8 mouse cellular contexts compared by ENCODE assay signal in the genomic region with DNA sequence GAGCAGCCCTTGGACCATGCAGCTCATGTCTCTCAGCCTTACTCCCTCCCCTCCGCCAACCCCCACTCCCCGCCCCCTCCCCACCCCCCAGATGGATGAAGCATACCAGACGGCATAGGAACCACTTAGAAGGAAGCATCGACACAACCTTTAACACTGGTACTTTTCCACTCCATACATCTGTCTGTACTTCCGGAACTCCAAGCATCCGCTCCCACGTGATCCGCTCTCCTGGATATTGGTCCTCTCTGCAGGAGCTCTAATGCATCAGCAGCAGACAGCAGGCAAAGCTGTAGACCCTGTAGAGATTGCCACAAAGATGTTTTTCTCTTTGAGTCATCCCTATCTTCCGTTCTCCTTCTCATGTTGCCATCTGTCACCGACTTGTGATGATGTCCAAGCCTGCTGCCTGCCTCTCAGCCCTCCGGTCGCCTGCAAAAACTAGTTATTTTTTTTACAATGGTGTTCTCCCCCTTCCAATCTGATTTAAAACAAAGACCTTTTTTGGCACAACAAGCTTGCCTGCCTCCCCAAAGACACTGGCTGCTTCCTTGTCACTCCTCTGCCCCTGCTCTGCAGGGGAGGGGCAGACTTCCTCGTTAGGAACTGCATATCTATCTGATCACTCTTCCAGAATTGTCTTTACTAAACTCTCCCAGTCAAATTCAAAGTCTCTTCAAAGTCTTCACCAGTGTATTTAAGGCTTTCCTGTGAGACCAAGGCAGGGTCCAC.
A peak's percentile ranks its signal among the peaks of the same experiment; 100 is the strongest.
DNase-seq lines count a peak whose midpoint lies in the region; ATAC-seq and TF ChIP-seq lines count a peak whose summit lies in the region.

No protein-coding gene starts in this region.

- TF ChIP-seq CTCF in embryonic fibroblast, embryonic 13.5 days (IDR thresholded peaks at IDR 0.05; ENCODE audit: borderline replicate concordance, insufficient read depth, low read length): no peak

- no peaks in the 10 kb centered on the region for H3K9me3 ChIP-seq in kidney, embryonic 14.5 days (ENCODE audit: control insufficient read depth, low read length)
- no peaks in the 10 kb centered on the region for H3K9me3 ChIP-seq in limb, embryonic 14.5 days (ENCODE audit: control insufficient read depth, low read length)

- no peaks in the 10 kb centered on the region for H3K36me3 ChIP-seq in kidney, embryonic 14.5 days (ENCODE audit: control insufficient read depth, insufficient read depth, low read length)
- H3K36me3 ChIP-seq in limb, embryonic 14.5 days (ENCODE audit: control insufficient read depth, insufficient read depth, low read length): no peaks in the 10 kb centered on the region

- 13% methylated on average over 13 of the region's 13 CpGs for WGBS in kidney, embryonic 14.5 days
- 9% methylated on average over 13 of the region's 13 CpGs for WGBS in limb, embryonic 14.5 days

- H3K4me2 ChIP-seq in kidney, embryonic 14.5 days (replicated peaks; ENCODE audit: low read depth, low read length): peak overlapping the region; percentile 1; the same call in 1 of the 2 replicates
- peak overlapping the region; percentile 41 for H3K4me2 ChIP-seq in limb, embryonic 14.5 days (replicated peaks; ENCODE audit: low read depth, low read length, severe bottlenecking)

- peak; percentile 22 to 48 for DNase-seq in adrenal gland, adult (ENCODE audit: inconsistent age in 2 of 2, low spot score in 1 of 2)
- DNase-seq in adrenal gland, postnatal 4 days (ENCODE audit: low spot score in 2 of 2): no peak
- DNase-seq in adrenal gland, postnatal 14 days: peak; percentile 23
- peak; percentile 67 for DNase-seq in limb, embryonic 14.5 days (ENCODE audit: low spot score)
- peak; percentile 27 for DNase-seq in right cerebral cortex, postnatal 25 days
- DNase-seq in gastrocnemius, postnatal 10 days: no peak

- no peaks in the 10 kb centered on the region for H3K27me3 ChIP-seq in kidney, embryonic 14.5 days (ENCODE audit: control insufficient read depth, insufficient read depth, low read length)
- H3K27me3 ChIP-seq in limb, embryonic 14.5 days (ENCODE audit: control insufficient read depth, insufficient read depth, low read length): no peaks in the 10 kb centered on the region

- TF ChIP-seq POLR2A in embryonic fibroblast, embryonic 13.5 days (IDR thresholded peaks at IDR 0.05; ENCODE audit: low read depth, low read length): peak; percentile 8; the same call in 1 of the 2 replicates
- no peak for TF ChIP-seq POLR2A in limb, embryonic 14.5 days (IDR thresholded peaks at IDR 0.05; ENCODE audit: borderline replicate concordance, extremely low read depth, insufficient read depth, insufficient read length)

- H3K4me1 ChIP-seq in embryonic fibroblast, embryonic 13.5 days (ENCODE audit: control insufficient read depth, insufficient read depth, low read length): peaks cover 8% of the 10 kb centered on the region
- 0 out of 2 replicates have a peak, but pooled peaks cover 4% of the 10 kb centered on the region for H3K4me1 ChIP-seq in kidney, embryonic 14.5 days (ENCODE audit: control insufficient read depth, insufficient read depth, low read length)
- H3K4me1 ChIP-seq in limb, embryonic 14.5 days (ENCODE audit: control insufficient read depth, insufficient read depth, low read length): 0 out of 2 replicates have a peak, but pooled peaks cover 5% of the 10 kb centered on the region

- peak overlapping the region; percentile 86 for H3K27ac ChIP-seq in embryonic fibroblast, embryonic 13.5 days (ENCODE audit: insufficient read depth, low read length)
- peak overlapping the region; percentile 69 for H3K27ac ChIP-seq in kidney, embryonic 14.5 days (ENCODE audit: low read depth, low read length)
- no peak overlapping the region for H3K27ac ChIP-seq in limb, embryonic 14.5 days (replicated peaks; ENCODE audit: low read depth, low read length)

- ATAC-seq in kidney, embryonic 14.5 days (ENCODE audit: low FRiP score, low TSS enrichment): peak; percentile 89
- ATAC-seq in limb, embryonic 14.5 days (ENCODE audit: low FRiP score, low read depth): peak; percentile 78; the same call in 1 of the 2 replicates

- H3K4me3 ChIP-seq in embryonic fibroblast, embryonic 13.5 days (ENCODE audit: insufficient read depth, low read length): no peak overlapping the region
- H3K4me3 ChIP-seq in kidney, embryonic 14.5 days (ENCODE audit: low read length): no peak overlapping the region
- no peak overlapping the region for H3K4me3 ChIP-seq in limb, embryonic 14.5 days (replicated peaks; ENCODE audit: low read length)

- H3K9ac ChIP-seq in kidney, embryonic 14.5 days (ENCODE audit: low read depth, low read length): no peak overlapping the region
- no peak overlapping the region for H3K9ac ChIP-seq in limb, embryonic 14.5 days (ENCODE audit: low read depth, low read length, severe bottlenecking)

Comparison
In these comparisons a context has a peak if more than half of its experiments do, and no peak if none do; other contexts are left out.
1. DNase-seq: peak in adrenal gland, adult (2 of 2), adrenal gland, postnatal 14 days (single experiment), limb, embryonic 14.5 days (single experiment) and right cerebral cortex, postnatal 25 days (single experiment); none in adrenal gland, postnatal 4 days (0 of 2) and gastrocnemius, postnatal 10 days (single experiment).